Mouse (Mus musculus): ENCODE measurements around the gene Pold1.

- no peak for TF ChIP-seq CTCF (IDR thresholded peaks at IDR 0.05; ENCODE audit: control insufficient read depth, insufficient read depth, insufficient replicate concordance, low read depth, low read length)
- no peak for TF ChIP-seq POLR2A (IDR thresholded peaks at IDR 0.05; ENCODE audit: control insufficient read depth, low read depth, low read length)
Measured at GRCm38 (mm10) chr7:44547041-44547440, 1.6 kb downstream of the Pold1 start.
